Mouse (Mus musculus): ENCODE measurements around the gene Focad.

DNA sequence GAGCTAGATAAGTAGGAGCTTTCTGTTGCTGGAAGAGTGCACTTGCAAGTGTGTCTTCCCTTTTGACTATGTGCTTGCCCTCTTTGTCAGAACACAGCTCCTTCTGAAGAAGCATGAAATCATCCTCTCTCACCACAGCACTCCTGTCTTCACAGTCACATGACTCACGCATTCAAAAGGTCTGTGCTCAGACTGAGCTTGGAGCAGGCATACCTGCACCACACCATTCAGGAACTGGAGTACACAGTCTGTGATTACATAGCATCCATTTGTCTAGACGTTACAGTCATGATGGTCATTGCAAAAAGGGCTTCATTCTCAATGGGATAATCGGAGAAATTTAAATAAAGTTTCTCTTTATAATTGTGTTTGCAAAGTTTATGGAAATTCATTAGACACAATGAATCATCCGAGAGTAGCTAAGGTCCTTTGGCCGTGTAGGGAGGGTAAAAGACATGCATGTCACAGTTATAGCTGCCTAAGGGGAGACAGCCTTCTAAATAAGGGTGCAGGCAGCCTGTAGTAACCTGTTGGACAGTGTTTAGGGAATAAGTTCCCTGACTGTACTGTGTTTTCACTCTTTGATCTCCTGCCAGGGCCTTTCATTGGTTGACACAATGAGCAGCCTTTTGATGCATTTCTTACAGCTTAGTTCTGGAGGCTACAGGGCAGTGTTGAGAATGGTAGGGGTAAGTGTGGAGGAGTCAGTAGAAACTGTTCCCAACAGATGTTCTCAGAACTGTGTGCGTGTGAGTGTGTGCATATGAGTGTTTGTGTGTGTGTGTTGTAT, 206.6 kb downstream of the Focad start:
- TF ChIP-seq CTCF (IDR thresholded peaks at IDR 0.05; ENCODE audit: low read depth) (no peak), EP300 (IDR thresholded peaks at IDR 0.05; ENCODE audit: low read depth) (no peak)
